Comparison of ENCODE assay signal across 8 mouse cellular contexts in genomic region chr7:47081277-47081676, GRCm38 (mm10). TPM values are rescaled to one million over a fixed set of nuclear protein-coding genes. Genes with fewer than 3 reads are reported as not detected.
DNase-seq lines count a peak whose midpoint lies in the region; ATAC-seq lines count a peak whose summit lies in the region.

No protein-coding gene starts in this region.

- H3K27me3 ChIP-seq in heart, embryonic 11.5 days (ENCODE audit: control insufficient read depth, insufficient read depth, low read length) = no peaks in the 10 kb centered on the region
- no peaks in the 10 kb centered on the region for H3K27me3 ChIP-seq in intestine, embryonic 15.5 days (replicated peaks)

- 39% methylated on average over 6 of the region's 6 CpGs for WGBS in heart, embryonic 11.5 days (ENCODE audit: insufficient replicate concordance)
- WGBS in intestine, embryonic 15.5 days = 28% methylated on average over 6 of the region's 6 CpGs

- peak; percentile 63 to 90 for DNase-seq in heart, adult 18-20 months
- peak; percentile 52 for DNase-seq in cerebellum, adult 8-10 months
- DNase-seq in frontal cortex, postnatal 36 days (ENCODE audit: low spot score in 2 of 2) = peak; percentile 61 to 83
- peak; percentile 69 to 83 for DNase-seq in left cerebral cortex, postnatal 25 days (ENCODE audit: low spot score in 2 of 2)
- peak; percentile 20 to 56 for DNase-seq in monocyte, adult 2 months (ENCODE audit: low read depth in 1 of 2, low spot score in 2 of 2)
- DNase-seq in spleen, postnatal 36 days (ENCODE audit: low spot score in 2 of 2) = peak; percentile 45 to 52

- H3K4me1 ChIP-seq in heart, embryonic 11.5 days (ENCODE audit: control insufficient read depth, insufficient read depth, low read length) = no peaks in the 10 kb centered on the region
- H3K4me1 ChIP-seq in intestine, embryonic 15.5 days (replicated peaks) = peaks cover 4% of the 10 kb centered on the region; the same call in 1 of the 2 replicates

- no peaks in the 10 kb centered on the region for H3K36me3 ChIP-seq in heart, embryonic 11.5 days (ENCODE audit: control insufficient read depth, insufficient read depth, low read length)
- H3K36me3 ChIP-seq in intestine, embryonic 15.5 days = no peaks in the 10 kb centered on the region

- no peaks in the 10 kb centered on the region for H3K9me3 ChIP-seq in heart, embryonic 11.5 days (replicated peaks; ENCODE audit: control insufficient read depth, low read length)
- H3K9me3 ChIP-seq in intestine, embryonic 15.5 days = no peaks in the 10 kb centered on the region

- H3K27ac ChIP-seq in heart, embryonic 11.5 days (ENCODE audit: low read depth, low read length) = no peak overlapping the region
- H3K27ac ChIP-seq in intestine, embryonic 15.5 days = no peak overlapping the region

- intact Hi-C loops in left cerebral cortex, postnatal 25 days (cut with DNase I) = loop anchor here (1.0 to 2.0 kb wide), 2 partner anchors 58 to 70 kb away; no protein-coding TSS in a partner anchor

- no peak overlapping the region for H3K9ac ChIP-seq in heart, embryonic 11.5 days (ENCODE audit: low read depth, low read length)
- H3K9ac ChIP-seq in intestine, embryonic 15.5 days = no peak overlapping the region

- no peak overlapping the region for H3K4me2 ChIP-seq in heart, embryonic 11.5 days
- H3K4me2 ChIP-seq in intestine, embryonic 15.5 days (replicated peaks) = no peak overlapping the region

- no peak for ATAC-seq in heart, embryonic 11.5 days (replicated peaks; ENCODE audit: insufficient number of reproducible peaks, low FRiP score, low TSS enrichment)
- peak; percentile 69 for ATAC-seq in intestine, embryonic 15.5 days

- H3K4me3 ChIP-seq in heart, embryonic 11.5 days (ENCODE audit: low read depth, low read length) = no peak overlapping the region
- no peak overlapping the region for H3K4me3 ChIP-seq in intestine, embryonic 15.5 days (replicated peaks)

RNA-seq across cellular contexts. Expression of gene Tmem86a, which starts 30.9 kb away (rescaled TPM):
- total RNA-seq in heart, adult 18-20 months (2021) = 10 to 100 TPM; 19.7 to 20.8 TPM
- 13.7 and 15.5 TPM in 2 replicates for polyA plus RNA-seq in heart, embryonic 11.5 days (2014; fragmentation: Nextera tagmentation; extraction: Ambion mirVana)
- polyA plus RNA-seq in intestine, embryonic 15.5 days (2015; fragmentation: Nextera tagmentation; extraction: Ambion mirVana) = 48.8 and 50.4 TPM in 2 replicates
- 10 to 100 TPM; 16.4 to 19.4 TPM for total RNA-seq in left cerebral cortex, postnatal 25 days (2021)

RNA-seq across cellular contexts. Expression of gene Ptpn5, which starts 52.2 kb away (rescaled TPM):
- not detected for total RNA-seq in heart, adult 18-20 months (2021)
- 0.07 and 0.15 TPM in 2 replicates for polyA plus RNA-seq in heart, embryonic 11.5 days (2014; fragmentation: Nextera tagmentation; extraction: Ambion mirVana)
- polyA plus RNA-seq in intestine, embryonic 15.5 days (2015; fragmentation: Nextera tagmentation; extraction: Ambion mirVana) = 1.8 and 2.0 TPM in 2 replicates
- total RNA-seq in left cerebral cortex, postnatal 25 days (2021) = 100 to 1,000 TPM; 150 to 173 TPM

Comparison
In these comparisons a context has a peak if more than half of its experiments do, and no peak if none do; other contexts are left out.
1. RNA of gene Ptpn5, which starts 52.2 kb away (total RNA-seq): 150 to 173 TPM in left cerebral cortex, postnatal 25 days; not detected in heart, adult 18-20 months; every median in the first group is over 100 times any median in the second.
2. Peak in every context shown above with its lines, with median percentiles within 50 percentile points of each other: DNase-seq.